Mouse (Mus musculus) neural tube, postnatal 0 days (tissue): ENCODE measurements around the gene Prss41. TPM values are rescaled to one million over a fixed set of nuclear protein-coding genes. Genes with fewer than 3 reads are reported as not detected.

Source experiments
- microRNA-seq: library from miRNA; unstranded; fragments of <30 nt; microRNA quantifications from one replicate; pipeline ENCODE4, GENCODE M21; 2016
- polyA plus RNA-seq: library from polyadenylated mRNA; unstranded; fragments of >200 nt; fragmentation: Nextera tagmentation; extraction: Ambion mirVana; gene quantifications from 2 replicates; pipeline ENCODE4 v1.2.1, GENCODE M21; 2015

Prss41 gene
- 0.86 and 1.6 TPM in 2 replicates for polyA plus RNA-seq

GRCm38 (mm10) chr17:23843812-23844273, at the start of gene Prss41, which contains the start of gene Prss32:
Gene Prss41, minus strand, starts transcription at chr17:23844172.
Gene Prss32, plus strand, starts transcription at chr17:23843855.

GRCm38 (mm10) chr17:23880576-23880975, 36.6 kb upstream of the Prss41 start, which contains the start of the genes Dcpp1 and Dcpp2:
Gene Dcpp1, plus strand, starts transcription at chr17:23880876.
Gene Dcpp2, plus strand, starts transcription at chr17:23880880.

GRCm38 (mm10) chr17:23867756-23868155, 23.8 kb upstream of the Prss41 start, which contains the start of gene Prss21:
Gene Prss21, plus strand, starts transcription at chr17:23868056.

GRCm38 (mm10) chr17:23836006-23836575, 7.9 kb downstream of the Prss41 start, which contains the start of gene Prss33:
Gene Prss33, minus strand, starts transcription at chr17:23836056.

GRCm38 (mm10) chr17:23829064-23829619, 14.8 kb downstream of the Prss41 start, which contains the start of gene Elob:
Gene Elob, minus strand, starts transcription at chr17:23829136.

GRCm38 (mm10) chr17:23790269-23791078, 53.5 kb downstream of the Prss41 start, which contains the start of gene Srrm2:
Gene Srrm2, plus strand, starts transcription at chr17:23790532.

Small RNA genes lying within 50 kb of the gene (microRNA-seq; reads per million reads assigned to microRNA genes)
- 0.87 reads per million for gene Mir5125

Other genes with a start within 250 kb of the Prss41 start
- gene Zfp13, start 244.7 kb downstream of the Prss41 start, polyA plus RNA-seq: 20.7 and 22.4 TPM in 2 replicates
- not detected in 2 replicates for gene Zscan10, start 243.3 kb downstream of the Prss41 start, polyA plus RNA-seq
- 1.4 and 1.7 TPM in 2 replicates for gene Mmp25, start 198.9 kb downstream of the Prss41 start, polyA plus RNA-seq
- gene Bicdl2, start 183.7 kb downstream of the Prss41 start, polyA plus RNA-seq: 0.23 TPM in 2 replicates
- 207 and 248 TPM in 2 replicates for gene Hcfc1r1, start 170.6 kb downstream of the Prss41 start, polyA plus RNA-seq
- gene Thoc6, start 170.3 kb downstream of the Prss41 start, polyA plus RNA-seq: 29.4 and 33.2 TPM in 2 replicates
- 14.4 and 18.7 TPM in 2 replicates for gene Tnfrsf12a, start 166.7 kb downstream of the Prss41 start, polyA plus RNA-seq
- 0.23 and 0.35 TPM in 2 replicates for gene Cldn6, start 164.9 kb downstream of the Prss41 start, polyA plus RNA-seq
- 0.20 and 0.79 TPM in 2 replicates for gene Cldn9, start 160.1 kb downstream of the Prss41 start, polyA plus RNA-seq
- gene 1520401A03Rik, start 121.4 kb downstream of the Prss41 start, polyA plus RNA-seq: 0.19 TPM in 1 of 2 replicates, not detected in the other
- gene Pkmyt1, start 117.8 kb downstream of the Prss41 start, polyA plus RNA-seq: 14.5 and 16.2 TPM in 2 replicates
- gene Paqr4, start 103.3 kb downstream of the Prss41 start, polyA plus RNA-seq: 64.8 and 68.8 TPM in 2 replicates
- gene Kremen2, start 98.3 kb downstream of the Prss41 start, polyA plus RNA-seq: 1.2 and 1.6 TPM in 2 replicates
- 162 and 181 TPM in 2 replicates for gene Flywch1, start 72.6 kb downstream of the Prss41 start, polyA plus RNA-seq
- 111 and 120 TPM in 2 replicates for gene Flywch2, start 58.1 kb downstream of the Prss41 start, polyA plus RNA-seq
- gene Srrm2, start 53.6 kb downstream of the Prss41 start, polyA plus RNA-seq: 455 and 462 TPM in 2 replicates
- 1,482 and 1,529 TPM in 2 replicates for gene Elob, start 15.0 kb downstream of the Prss41 start, polyA plus RNA-seq
- not detected in 2 replicates for gene Prss33, start 8.1 kb downstream of the Prss41 start, polyA plus RNA-seq
- gene Prss32, start 317 bp downstream of the Prss41 start, polyA plus RNA-seq: 0.12 TPM in 1 of 2 replicates, not detected in the other
- gene Prss21, start 23.9 kb upstream of the Prss41 start, polyA plus RNA-seq: not detected in 2 replicates
- gene Dcpp1, start 36.7 kb upstream of the Prss41 start, polyA plus RNA-seq: not detected in 2 replicates
- gene Dcpp2, start 36.7 kb upstream of the Prss41 start, polyA plus RNA-seq: not detected in 2 replicates
- gene Dcpp3, start 73.3 kb upstream of the Prss41 start, polyA plus RNA-seq: not detected in 2 replicates
- gene Sbp, start 97.5 kb upstream of the Prss41 start, polyA plus RNA-seq: not detected in 2 replicates
- not detected in 2 replicates for gene Sbpl, start 111.1 kb upstream of the Prss41 start, polyA plus RNA-seq
- not detected in 2 replicates for gene Prss30, start 136.4 kb upstream of the Prss41 start, polyA plus RNA-seq
- not detected in 2 replicates for gene Prss22, start 153.9 kb upstream of the Prss41 start, polyA plus RNA-seq
- 0.15 TPM in 1 of 2 replicates, not detected in the other for gene Prss27, start 194.0 kb upstream of the Prss41 start, polyA plus RNA-seq
- gene Kctd5, start 229.3 kb upstream of the Prss41 start, polyA plus RNA-seq: 89.6 and 92.0 TPM in 2 replicates